ENCODE assay signal across 9 mouse cellular contexts in genomic region chr2:127667843-127668506, GRCm38 (mm10). TPM values are rescaled to one million over a fixed set of nuclear protein-coding genes. Genes with fewer than 3 reads are reported as not detected.
DNase-seq lines count a peak whose midpoint lies in the region; ATAC-seq lines count a peak whose summit lies in the region.
"Had no signal": no experiment of that assay in that cellular context is flagged by ENCODE, and none has a peak within 500 bp of the region (broad histone marks: within the 10 kb centered on the region; RNA-seq: fewer than 3 reads in every experiment).

No protein-coding gene starts in this region.

- no peaks in the 10 kb centered on the region for H3K9me3 ChIP-seq in heart, embryonic 12.5 days (replicated peaks)
- H3K9me3 ChIP-seq: hindbrain, embryonic 15.5 days had no signal

- no peaks in the 10 kb centered on the region for H3K4me1 ChIP-seq in heart, embryonic 12.5 days (replicated peaks)
- H3K4me1 ChIP-seq: hindbrain, embryonic 15.5 days had no signal

- H3K36me3 ChIP-seq in heart, embryonic 12.5 days, result no peaks in the 10 kb centered on the region
- H3K36me3 ChIP-seq: hindbrain, embryonic 15.5 days had no signal

- peaks cover 8% of the 10 kb centered on the region; the same call in 1 of the 2 replicates for H3K27me3 ChIP-seq in heart, embryonic 12.5 days (replicated peaks)
- H3K27me3 ChIP-seq: hindbrain, embryonic 15.5 days had no signal

- no peak overlapping the region for H3K27ac ChIP-seq in heart, embryonic 12.5 days (ENCODE audit: poor library complexity, severe bottlenecking)
- H3K27ac ChIP-seq: hindbrain, embryonic 15.5 days had no signal

- H3K4me3 ChIP-seq in heart, embryonic 12.5 days, result no peak overlapping the region
- H3K4me3 ChIP-seq: hindbrain, embryonic 15.5 days had no signal

- no peak overlapping the region for H3K9ac ChIP-seq in heart, embryonic 12.5 days
- H3K9ac ChIP-seq: hindbrain, embryonic 15.5 days had no signal

- no peak for ATAC-seq in heart, embryonic 12.5 days (ENCODE audit: insufficient number of reproducible peaks, low FRiP score)

- H3K4me2 ChIP-seq in heart, embryonic 12.5 days, result no peak overlapping the region
- H3K4me2 ChIP-seq: hindbrain, embryonic 15.5 days had no signal

- DNase-seq in heart, adult 8-10 months (ENCODE audit: low spot score), result peak; percentile 28
- DNase-seq in right cerebral cortex, postnatal 4 days, result peak; percentile 9
- no peak for DNase-seq in right cerebral cortex, postnatal 36 days (ENCODE audit: low spot score in 2 of 2)
- DNase-seq in c-Kit-positive CD71-positive TER-119-negative erythroid progenitor cells, embryonic 14.5 days (ENCODE audit: low read depth), result peak; percentile 15
- DNase-seq in retina, postnatal 1 day, result peak; percentile 48
- DNase-seq in kidney, postnatal 10 days, result no peak
- no peak for DNase-seq in adrenal gland, adult 2 months

- 13% methylated on average over 2 of the region's 2 CpGs for WGBS in heart, embryonic 12.5 days

RNA-seq across cellular contexts. Expression of gene Mal, which starts 11.5 kb away (rescaled TPM):
- 10 to 100 TPM; 12.9 to 25.1 (median 18.7) TPM for total RNA-seq in heart, adult 8-10 months (2022)
- 1.1 and 1.5 TPM in 2 replicates for polyA plus RNA-seq in heart, embryonic 12.5 days (2016; fragmentation: Nextera tagmentation; extraction: Ambion mirVana)
- 1 to 10 TPM; 5.9 to 8.1 TPM for total RNA-seq in adrenal gland, adult 2 months (2021)
- polyA plus RNA-seq in adrenal gland, adult 2 months (2012; rRNA removed), result 1.9 and 2.9 TPM in 2 replicates

Comparison
In these comparisons a context has a peak if more than half of its experiments do, and no peak if none do; other contexts are left out.
1. DNase-seq: peak in heart, adult 8-10 months (single experiment), right cerebral cortex, postnatal 4 days (single experiment), c-Kit-positive CD71-positive TER-119-negative erythroid progenitor cells, embryonic 14.5 days (single experiment) and retina, postnatal 1 day (single experiment); none in right cerebral cortex, postnatal 36 days (0 of 2), kidney, postnatal 10 days (single experiment) and adrenal gland, adult 2 months (single experiment).